Mouse (Mus musculus) embryonic fibroblast, embryonic 13.5 days (primary cell): ENCODE data around the gene Gm26741.

ENCODE experiments used
- CTCF ChIP-seq: IDR thresholded peaks from 2 replicates; pipeline ENCODE4 v1.5.1; 2011; ENCODE audit warnings: mild to moderate bottlenecking, control low read depth, low read length, moderate library complexity, borderline replicate concordance; ENCODE audit not compliant: insufficient read depth
- POLR2A ChIP-seq: IDR thresholded peaks from 2 replicates; pipeline ENCODE4 v1.6.1; 2011; ENCODE audit warnings: low read depth, mild to moderate bottlenecking, control low read depth, low read length, moderate library complexity

DNA sequence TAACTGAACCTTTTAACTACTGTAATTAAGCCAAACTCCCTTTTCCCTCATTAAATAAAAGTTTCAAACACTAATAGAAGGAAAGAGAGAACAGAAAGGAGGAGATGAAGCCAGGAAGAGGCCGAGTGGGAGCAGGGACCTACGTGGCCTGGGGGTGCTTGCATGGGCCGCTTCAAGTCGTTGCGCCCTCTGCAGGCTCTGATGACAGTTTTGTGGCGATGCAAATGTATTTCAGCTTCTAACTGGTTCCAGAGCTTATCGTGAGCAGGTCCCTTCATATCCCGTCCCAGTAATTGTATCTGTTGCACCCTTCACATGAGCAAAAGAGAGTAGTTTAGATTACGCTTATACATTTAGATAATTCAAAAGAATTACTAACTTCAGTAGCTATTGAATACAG, 5.4 kb upstream of the Gm26741 start:
- TF ChIP-seq POLR2A (no peak), CTCF (no peak)
